Mouse (Mus musculus) intestine, embryonic 16.5 days (tissue): ENCODE measurements at regions not wholly inside any gene's neighbourhood (a gene's known extent, or its start where the extent isn't known, plus 50 kb on each side); places are given as distances from the start of the nearest gene placed in this dataset.

Experiments used
- ATAC-seq: fragments of 200-750 bp; cut with Nextera tagmentation; 2 replicates; pipeline ENCODE4 v1.8.0; 2017; ENCODE audit warnings: moderate TSS enrichment, moderate library complexity
- H3K27ac ChIP-seq: fragments of 300-500 bp; sonication (generic); 2 replicates; pipeline ENCODE4 v1.5.1; 2014; ENCODE audit warnings: mild to moderate bottlenecking, low read length
- H3K27me3 ChIP-seq: fragments of 300-500 bp; sonication (generic); replicated peaks from 2 replicates; pipeline ENCODE4 v1.6.1; 2014; ENCODE audit warnings: low read length, control low read depth, mixed read lengths; ENCODE audit not compliant: control insufficient read depth, insufficient read depth
- H3K36me3 ChIP-seq: fragments of 300-500 bp; sonication (generic); 2 replicates; pipeline ENCODE4 v1.6.1; 2014; ENCODE audit warnings: low read length, control low read depth; ENCODE audit not compliant: control insufficient read depth, insufficient read depth
- H3K4me1 ChIP-seq: fragments of 300-500 bp; sonication (generic); 2 replicates; pipeline ENCODE4 v1.6.1; 2014; ENCODE audit warnings: low read length, control low read depth, mixed read lengths; ENCODE audit not compliant: control insufficient read depth, insufficient read depth
- H3K4me2 ChIP-seq: fragments of 300-500 bp; sonication (generic); 2 replicates; pipeline ENCODE4 v1.6.1; 2014; ENCODE audit warnings: low read depth, low read length, control low read depth
- H3K4me3 ChIP-seq: fragments of 300-500 bp; sonication (generic); 2 replicates; pipeline ENCODE4 v1.5.1; 2014; ENCODE audit warnings: mild to moderate bottlenecking, low read length
- H3K9ac ChIP-seq: fragments of 300-500 bp; sonication (generic); 2 replicates; pipeline ENCODE4 v1.6.1; 2014; ENCODE audit warnings: low read depth, low read length
- H3K9me3 ChIP-seq: fragments of 300-500 bp; sonication (generic); 2 replicates; pipeline ENCODE4 v1.6.1; 2016; ENCODE audit warnings: low read length, control low read depth; ENCODE audit not compliant: control insufficient read depth
- WGBS: fragments of 180-500 bp; shearing (Covaris S2); extraction: QIAGEN DNeasy Blood & Tissue Kit; methylation state at CpG from one replicate; pipeline ENCODE4 v1.1.7; 2014; 5-methylcytosine and 5-hydroxymethylcytosine counted together

- 73% methylated on average over 7 of the region's 7 CpGs for WGBS
Observed at GRCm38 (mm10) chr12:54410038-54410605, 206.5 kb upstream of the Egln3 start.

GRCm38 (mm10) chr12:54408906-54409305 lies 205.2 kb upstream of the Egln3 start:
- no peak overlapping the region for H3K27ac ChIP-seq
- H3K9ac ChIP-seq: no peak overlapping the region
- no peak for ATAC-seq
- no peak overlapping the region for H3K4me2 ChIP-seq
- no peaks in the 10 kb centered on the region for H3K36me3 ChIP-seq
- no peaks in the 10 kb centered on the region for H3K9me3 ChIP-seq
- H3K27me3 ChIP-seq: no peaks in the 10 kb centered on the region
- WGBS: 92% methylated on average over 6 of the region's 6 CpGs
- H3K4me3 ChIP-seq: no peak overlapping the region
- 0 out of 2 replicates have a peak, but pooled peaks cover under 1% of the 10 kb centered on the region for H3K4me1 ChIP-seq

More at GRCm38 (mm10) chr12:54410038-54410605, 206.5 kb upstream of the Egln3 start:
- Histone ChIP-seq H3K4me3 (no peak overlapping the region), H3K9ac (no peak overlapping the region), H3K27ac (no peak overlapping the region), H3K9me3 (no peaks in the 10 kb centered on the region), H3K36me3 (no peaks in the 10 kb centered on the region), H3K27me3 (no peaks in the 10 kb centered on the region), H3K4me1 (0 out of 2 replicates have a peak, but pooled peaks cover 3% of the 10 kb centered on the region), H3K4me2 (no peak overlapping the region)
- no peak for ATAC-seq

GRCm38 (mm10) chr12:54407301-54407896 lies 203.7 kb upstream of the Egln3 start:
- H3K4me2 ChIP-seq: no peak overlapping the region
- no peak overlapping the region for H3K9ac ChIP-seq
- H3K27ac ChIP-seq: no peak overlapping the region
- no peak overlapping the region for H3K4me3 ChIP-seq
- no peaks in the 10 kb centered on the region for H3K4me1 ChIP-seq
- H3K36me3 ChIP-seq: no peaks in the 10 kb centered on the region
- 53% methylated on average over 6 of the region's 6 CpGs for WGBS
- no peak for ATAC-seq
- no peaks in the 10 kb centered on the region for H3K27me3 ChIP-seq
- H3K9me3 ChIP-seq: no peaks in the 10 kb centered on the region

GRCm38 (mm10) chr12:54405066-54405465 lies 201.4 kb upstream of the Egln3 start:
- no peaks in the 10 kb centered on the region for H3K36me3 ChIP-seq
- no peak overlapping the region for H3K27ac ChIP-seq
- no peak overlapping the region for H3K4me3 ChIP-seq
- H3K27me3 ChIP-seq: no peaks in the 10 kb centered on the region
- H3K9ac ChIP-seq: no peak overlapping the region
- WGBS: 69% methylated on average over 14 of the region's 14 CpGs
- no peak for ATAC-seq
- H3K4me2 ChIP-seq: no peak overlapping the region
- H3K4me1 ChIP-seq: no peaks in the 10 kb centered on the region
- no peaks in the 10 kb centered on the region for H3K9me3 ChIP-seq

- Histone ChIP-seq H3K4me3 (no peak overlapping the region), H3K4me2 (no peak overlapping the region), H3K27ac (no peak overlapping the region), H3K9ac (no peak overlapping the region), H3K9me3 (no peaks in the 10 kb centered on the region), H3K4me1 (no peaks in the 10 kb centered on the region), H3K36me3 (no peaks in the 10 kb centered on the region), H3K27me3 (no peaks in the 10 kb centered on the region)
- WGBS: 75% methylated on average over 6 of the region's 6 CpGs
- no peak for ATAC-seq
Observed at GRCm38 (mm10) chr12:54402591-54402990, 198.9 kb upstream of the Egln3 start.

- Histone ChIP-seq H3K4me2 (no peak overlapping the region), H3K9ac (no peak overlapping the region), H3K9me3 (no peaks in the 10 kb centered on the region), H3K36me3 (no peaks in the 10 kb centered on the region), H3K4me1 (peaks cover 8% of the 10 kb centered on the region), H3K4me3 (no peak overlapping the region), H3K27me3 (no peaks in the 10 kb centered on the region), H3K27ac (no peak overlapping the region)
- no peak for ATAC-seq
- 50% methylated on average over 1 of the region's 1 CpGs for WGBS
Observed at GRCm38 (mm10) chr12:54401665-54402064, 198.0 kb upstream of the Egln3 start.

- Histone ChIP-seq H3K9ac (no peak overlapping the region), H3K27ac (no peak overlapping the region), H3K4me1 (peaks cover 15% of the 10 kb centered on the region), H3K36me3 (no peaks in the 10 kb centered on the region), H3K4me2 (no peak overlapping the region), H3K27me3 (no peaks in the 10 kb centered on the region), H3K4me3 (no peak overlapping the region), H3K9me3 (no peaks in the 10 kb centered on the region)
- no peak for ATAC-seq
- WGBS: 79% methylated on average over 5 of the region's 5 CpGs
Observed at GRCm38 (mm10) chr12:54400084-54400483, 196.4 kb upstream of the Egln3 start.

GRCm38 (mm10) chr12:54398080-54398479 lies 194.4 kb upstream of the Egln3 start:
- H3K27me3 ChIP-seq: no peaks in the 10 kb centered on the region

GRCm38 (mm10) chr12:54396952-54397351 lies 193.3 kb upstream of the Egln3 start:
- peak; percentile 37 for ATAC-seq
- H3K36me3 ChIP-seq: no peaks in the 10 kb centered on the region
- H3K27ac ChIP-seq: no peak overlapping the region; the same call in 1 of the 2 replicates
- H3K4me2 ChIP-seq: no peak overlapping the region
- no peaks in the 10 kb centered on the region for H3K9me3 ChIP-seq
- H3K4me1 ChIP-seq: peaks cover 15% of the 10 kb centered on the region
- no peak overlapping the region for H3K9ac ChIP-seq
- H3K4me3 ChIP-seq: no peak overlapping the region
- H3K27me3 ChIP-seq: no peaks in the 10 kb centered on the region

More at GRCm38 (mm10) chr12:54398080-54398479, 194.4 kb upstream of the Egln3 start:
- Histone ChIP-seq H3K27ac (no peak overlapping the region), H3K4me3 (no peak overlapping the region), H3K4me1 (peaks cover 15% of the 10 kb centered on the region), H3K36me3 (no peaks in the 10 kb centered on the region), H3K4me2 (no peak overlapping the region), H3K9me3 (no peaks in the 10 kb centered on the region), H3K9ac (no peak overlapping the region)
- 60% methylated on average over 6 of the region's 6 CpGs for WGBS
- ATAC-seq: no peak

- Histone ChIP-seq H3K36me3 (no peaks in the 10 kb centered on the region), H3K27ac (peak overlapping the region; percentile 48; the same call in 1 of the 2 replicates), H3K4me3 (no peak overlapping the region), H3K4me1 (peaks cover 15% of the 10 kb centered on the region), H3K4me2 (no peak overlapping the region), H3K9ac (no peak overlapping the region), H3K9me3 (no peaks in the 10 kb centered on the region), H3K27me3 (no peaks in the 10 kb centered on the region)
- 44% methylated on average over 5 of the region's 5 CpGs for WGBS
- peak; percentile 94 for ATAC-seq
Observed at GRCm38 (mm10) chr12:54396341-54396740, 192.7 kb upstream of the Egln3 start.
